Mouse (Mus musculus): ENCODE results near the gene Rnase4. TPM values are rescaled to one million over a fixed set of nuclear protein-coding genes. Genes with fewer than 3 reads are reported as not detected.
A peak's percentile ranks its signal among the peaks of the same experiment; 100 is the strongest.

Rnase4 gene
- polyA plus RNA-seq, 1 experiment from 2014 or later, result 40.5 TPM

DNA sequence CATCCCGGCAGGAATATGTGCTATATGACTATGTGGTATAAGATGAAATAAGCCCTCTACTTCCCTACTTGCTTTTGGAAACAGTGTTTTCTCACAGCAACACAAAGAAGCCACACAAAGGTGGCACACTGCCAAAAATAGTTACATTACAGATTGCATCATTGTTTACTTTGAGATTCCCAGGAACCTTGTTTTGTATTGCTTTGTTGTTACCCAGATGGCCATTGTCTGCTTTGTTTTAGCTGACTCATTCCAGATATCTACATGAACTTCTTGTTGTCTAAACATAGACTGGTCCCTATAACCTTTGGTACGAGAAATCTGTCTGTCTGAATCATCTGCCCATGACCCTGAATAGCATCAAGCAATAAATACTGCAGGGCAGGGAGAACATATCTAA lies 49.5 kb downstream of the Rnase4 start:
- Histone ChIP-seq H3K36me3 (no peaks in the 10 kb centered on the region), H3K4me1 (no peaks in the 10 kb centered on the region), H3K9ac (no peak overlapping the region), H3K27ac (no peak overlapping the region), H3K9me3 (replicated peaks) (no peaks in the 10 kb centered on the region), H3K4me3 (replicated peaks) (no peak overlapping the region), H3K4me2 (no peak overlapping the region), H3K27me3 (no peaks in the 10 kb centered on the region)
- WGBS, result 82% methylated on average over 2 of the region's 2 CpGs
- ATAC-seq (replicated peaks; ENCODE audit: low FRiP score), result no peak

DNA sequence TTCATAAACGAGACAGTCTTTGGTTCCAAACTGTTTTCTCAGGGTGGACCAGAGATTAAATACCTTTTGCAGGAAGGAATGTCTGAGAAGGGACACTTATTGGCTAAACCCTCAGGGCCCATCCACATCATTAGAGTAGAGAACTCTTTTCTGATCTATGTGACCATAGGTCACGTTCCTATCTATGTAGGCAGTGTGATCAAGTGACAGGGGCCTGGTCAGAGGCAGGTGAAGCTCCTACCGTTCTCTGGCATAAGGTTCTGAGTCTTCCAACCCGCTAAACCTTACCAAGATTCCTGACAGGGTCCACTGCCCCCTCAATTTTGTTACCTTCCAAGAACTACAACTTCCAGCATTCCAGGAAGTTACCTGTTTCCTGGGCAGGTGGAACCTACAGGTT lies 51.2 kb downstream of the Rnase4 start:
- H3K4me1 ChIP-seq, result no peaks in the 10 kb centered on the region
- H3K9ac ChIP-seq, result no peak overlapping the region
- H3K9me3 ChIP-seq (replicated peaks), result no peaks in the 10 kb centered on the region
- no peak overlapping the region for H3K4me3 ChIP-seq (replicated peaks)
- no peak overlapping the region for H3K4me2 ChIP-seq
- 90% methylated on average over 4 of the region's 4 CpGs for WGBS
- no peaks in the 10 kb centered on the region for H3K36me3 ChIP-seq
- no peaks in the 10 kb centered on the region for H3K27me3 ChIP-seq
- ATAC-seq (replicated peaks; ENCODE audit: low FRiP score), result no peak
- no peak overlapping the region for H3K27ac ChIP-seq

DNA sequence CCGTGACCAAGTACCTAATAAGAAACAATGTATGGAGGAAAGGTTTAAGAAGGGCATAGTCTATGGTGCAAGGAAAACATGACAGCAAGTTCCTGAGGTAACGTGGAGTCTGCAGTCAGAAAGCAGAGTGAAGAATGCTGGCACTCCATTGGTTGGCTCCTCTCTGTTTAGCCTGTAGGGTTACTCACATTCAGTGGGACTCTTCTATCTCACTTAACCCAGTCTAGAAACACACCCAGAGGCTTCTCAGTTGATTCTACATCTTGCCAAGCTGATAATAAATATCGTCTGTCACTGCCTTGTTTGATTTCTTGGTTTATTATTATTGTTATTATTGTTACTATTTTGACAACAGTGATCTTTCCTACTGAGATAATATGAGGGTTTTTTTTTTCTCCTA lies 51.7 kb downstream of the Rnase4 start:
- no peak overlapping the region for H3K4me2 ChIP-seq
- 82% methylated on average over 3 of the region's 3 CpGs for WGBS
- H3K4me3 ChIP-seq (replicated peaks), result no peak overlapping the region
- no peaks in the 10 kb centered on the region for H3K4me1 ChIP-seq
- no peaks in the 10 kb centered on the region for H3K36me3 ChIP-seq
- no peak for ATAC-seq (replicated peaks; ENCODE audit: low FRiP score)
- H3K27me3 ChIP-seq, result no peaks in the 10 kb centered on the region
- no peak overlapping the region for H3K27ac ChIP-seq
- no peak overlapping the region for H3K9ac ChIP-seq
- no peaks in the 10 kb centered on the region for H3K9me3 ChIP-seq (replicated peaks)

DNA sequence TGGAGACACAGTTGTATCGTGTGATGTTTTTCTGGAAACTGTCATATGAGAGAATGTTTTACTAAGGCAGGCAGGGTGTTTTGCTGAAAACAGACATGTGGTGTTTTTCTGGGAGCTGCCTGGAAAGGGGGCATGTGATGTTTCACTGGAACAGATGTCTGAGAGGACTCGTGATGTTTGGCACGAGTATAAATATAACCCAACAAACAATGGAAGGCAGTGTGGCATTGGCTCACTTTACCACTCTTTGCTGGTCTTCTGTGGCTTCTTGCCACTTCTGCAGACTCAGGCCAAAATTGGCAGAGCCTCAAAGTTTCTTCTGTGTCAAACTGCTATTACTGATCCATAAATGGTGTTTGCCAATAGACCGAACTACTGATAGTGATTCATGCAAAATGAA lies 52.4 kb downstream of the Rnase4 start:
- ATAC-seq (replicated peaks; ENCODE audit: low FRiP score), result no peak
- Histone ChIP-seq H3K4me3 (replicated peaks) (no peak overlapping the region), H3K27ac (no peak overlapping the region), H3K27me3 (no peaks in the 10 kb centered on the region), H3K4me1 (no peaks in the 10 kb centered on the region), H3K9me3 (replicated peaks) (no peaks in the 10 kb centered on the region), H3K36me3 (no peaks in the 10 kb centered on the region), H3K4me2 (no peak overlapping the region), H3K9ac (no peak overlapping the region)
- WGBS, result 67% methylated on average over 4 of the region's 4 CpGs

DNA sequence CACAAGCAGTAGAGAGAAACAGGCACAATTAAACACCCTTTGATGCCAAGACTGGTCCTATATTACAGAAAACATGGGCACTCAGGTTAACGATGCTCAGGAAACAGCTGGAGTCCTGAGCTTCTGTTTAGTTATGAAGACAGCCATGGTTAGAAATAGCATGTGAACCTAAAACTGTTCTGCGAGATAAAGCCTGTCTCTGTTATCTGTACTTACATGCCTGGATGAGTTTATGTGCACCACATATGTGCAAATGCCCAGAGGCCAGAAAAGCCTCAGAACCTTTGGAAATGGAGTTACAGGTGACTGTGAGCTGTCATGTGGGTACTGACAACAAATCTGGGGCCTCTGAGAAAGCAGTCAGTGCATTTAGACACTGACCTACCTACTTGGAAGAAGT lies 53.1 kb downstream of the Rnase4 start:
- Histone ChIP-seq H3K27ac (no peak overlapping the region), H3K36me3 (no peaks in the 10 kb centered on the region), H3K4me2 (no peak overlapping the region), H3K27me3 (no peaks in the 10 kb centered on the region), H3K4me3 (replicated peaks) (no peak overlapping the region), H3K4me1 (no peaks in the 10 kb centered on the region), H3K9me3 (replicated peaks) (no peaks in the 10 kb centered on the region), H3K9ac (no peak overlapping the region)
- 69% methylated on average over 2 of the region's 2 CpGs for WGBS
- ATAC-seq (replicated peaks; ENCODE audit: low FRiP score), result no peak

DNA sequence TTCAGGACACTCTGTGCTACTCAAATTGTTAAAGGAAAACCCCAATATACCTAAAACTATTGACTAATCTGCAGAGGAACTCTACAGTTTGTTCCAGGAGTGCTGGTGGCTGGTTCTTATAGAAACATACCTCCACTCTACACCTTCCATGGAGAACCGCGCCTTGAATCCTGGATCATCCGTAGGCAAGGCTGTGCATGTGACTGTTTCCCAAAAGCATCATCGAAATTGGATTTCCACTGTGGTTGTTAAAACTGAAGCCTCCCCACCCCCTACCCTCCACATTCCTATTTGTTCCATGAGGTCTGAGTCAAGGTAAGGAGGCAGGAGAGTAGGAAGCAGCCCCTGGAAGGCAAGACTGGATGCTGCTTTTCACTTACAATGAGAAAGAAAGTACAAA lies 53.6 kb downstream of the Rnase4 start:
- H3K36me3 ChIP-seq, result no peaks in the 10 kb centered on the region
- H3K27ac ChIP-seq, result no peak overlapping the region
- no peaks in the 10 kb centered on the region for H3K27me3 ChIP-seq
- no peak for ATAC-seq (replicated peaks; ENCODE audit: low FRiP score)
- H3K4me3 ChIP-seq (replicated peaks), result no peak overlapping the region
- WGBS, result 95% methylated on average over 4 of the region's 4 CpGs
- H3K4me1 ChIP-seq, result no peaks in the 10 kb centered on the region
- no peak overlapping the region for H3K4me2 ChIP-seq
- H3K9ac ChIP-seq, result no peak overlapping the region
- no peaks in the 10 kb centered on the region for H3K9me3 ChIP-seq (replicated peaks)

DNA sequence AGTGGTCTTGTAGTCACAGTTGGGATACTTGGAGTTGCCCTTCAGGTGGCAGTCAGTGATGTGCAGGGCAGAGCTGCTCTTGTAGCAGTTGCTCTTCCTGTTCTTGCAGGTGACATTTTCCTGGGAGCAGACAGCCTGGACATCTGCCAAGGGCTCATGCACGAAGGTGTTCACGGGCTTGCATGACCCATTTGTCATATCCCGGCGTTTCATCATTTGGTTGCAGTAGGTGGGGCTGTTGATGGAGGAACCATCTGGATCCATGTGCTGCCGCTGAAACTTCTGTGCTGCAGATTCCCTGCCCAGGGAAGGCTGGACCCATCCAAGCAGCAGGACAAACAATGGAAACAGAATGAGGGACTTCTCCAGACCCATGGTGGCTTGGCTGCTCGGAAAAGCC lies 54.6 kb downstream of the Rnase4 start:
- no peaks in the 10 kb centered on the region for H3K36me3 ChIP-seq
- H3K9ac ChIP-seq, result no peak overlapping the region
- no peaks in the 10 kb centered on the region for H3K9me3 ChIP-seq (replicated peaks)
- no peak overlapping the region for H3K4me2 ChIP-seq
- no peak overlapping the region for H3K27ac ChIP-seq
- H3K4me1 ChIP-seq, result no peaks in the 10 kb centered on the region
- no peak for ATAC-seq (replicated peaks; ENCODE audit: low FRiP score)
- no peak overlapping the region for H3K4me3 ChIP-seq (replicated peaks)
- H3K27me3 ChIP-seq, result no peaks in the 10 kb centered on the region
- WGBS, result 71% methylated on average over 6 of the region's 6 CpGs

DNA sequence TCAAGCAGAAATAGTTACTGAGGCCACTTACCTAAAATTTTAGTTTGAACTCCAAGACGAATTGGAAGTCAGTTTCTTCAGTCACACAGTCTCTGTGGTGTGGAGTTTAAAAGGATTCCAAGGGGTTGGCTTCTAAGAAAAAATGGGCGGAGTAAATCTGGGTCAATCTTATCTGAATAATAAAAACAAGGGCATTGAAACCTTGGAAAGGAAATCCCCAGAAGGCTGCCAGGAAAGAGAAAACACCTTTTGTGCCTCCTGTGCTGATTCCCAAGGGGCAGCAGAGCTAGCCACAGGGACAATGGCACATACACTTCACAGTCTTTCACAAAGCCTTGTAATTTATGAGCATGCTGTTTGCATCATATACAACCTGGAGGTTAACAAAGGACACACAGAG lies 55.8 kb downstream of the Rnase4 start, which contains the start of gene Rnase1:
Gene Rnase1, minus strand, starts transcription at position 101 of the 400 bp plus-strand sequence.
- Histone ChIP-seq H3K4me2 (no peak within 1 kb of the TSS), H3K27me3 (no peaks in the 10 kb centered on the region), H3K4me1 (no peaks in the 10 kb centered on the region), H3K36me3 (no peaks in the 10 kb centered on the region), H3K27ac (no peak within 1 kb of the TSS), H3K9me3 (replicated peaks) (no peaks in the 10 kb centered on the region), H3K9ac (no peak within 1 kb of the TSS), H3K4me3 (replicated peaks) (no peak within 1 kb of the TSS)
- WGBS, result 76% methylated on average over 2 of the region's 2 CpGs
- no peak for ATAC-seq (replicated peaks; ENCODE audit: low FRiP score)

DNA sequence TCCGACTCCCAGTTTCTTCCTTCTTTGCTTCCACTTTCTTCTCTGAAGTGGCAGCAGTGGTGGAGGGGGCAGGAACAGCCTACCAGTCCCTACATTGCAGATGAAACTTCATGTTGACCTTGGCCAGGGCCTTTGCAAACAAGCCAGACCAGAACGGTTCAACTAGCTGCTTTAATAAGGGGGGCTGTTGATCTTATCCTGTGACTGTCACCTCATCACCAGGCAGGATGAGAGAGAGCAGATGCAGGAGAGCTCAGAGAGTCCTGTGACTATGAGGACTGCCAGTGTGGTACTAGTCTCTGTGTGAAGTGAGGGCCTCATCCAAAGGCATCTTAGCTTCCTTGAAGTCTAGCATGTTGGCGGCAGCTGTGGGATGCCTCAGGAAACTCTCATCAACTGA lies 57.1 kb downstream of the Rnase4 start:
- Histone ChIP-seq H3K9me3 (replicated peaks) (no peaks in the 10 kb centered on the region), H3K9ac (no peak overlapping the region), H3K4me2 (no peak overlapping the region), H3K27ac (no peak overlapping the region), H3K4me1 (no peaks in the 10 kb centered on the region), H3K36me3 (no peaks in the 10 kb centered on the region), H3K27me3 (no peaks in the 10 kb centered on the region), H3K4me3 (replicated peaks) (no peak overlapping the region)
- ATAC-seq (replicated peaks; ENCODE audit: low FRiP score), result no peak
- 70% methylated on average over 3 of the region's 3 CpGs for WGBS

DNA sequence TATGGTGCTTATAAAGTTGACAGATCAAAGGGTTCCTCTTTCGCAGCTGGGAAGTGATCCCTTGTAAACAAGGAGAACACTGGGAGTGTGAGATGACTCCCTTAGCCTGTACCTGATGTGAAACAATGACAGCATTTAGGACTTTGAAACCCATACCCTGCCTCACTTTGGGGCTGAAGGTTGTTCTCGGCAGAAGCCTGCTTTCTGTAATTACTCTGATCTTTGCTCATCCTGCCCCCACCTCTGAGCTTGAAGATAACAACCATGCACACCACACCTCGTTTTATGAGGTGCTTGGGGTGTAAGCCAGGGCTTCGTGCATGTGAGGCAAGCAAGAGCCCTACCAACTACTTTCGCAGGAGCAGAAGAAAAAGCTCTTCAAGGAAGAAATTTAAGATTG lies 58.3 kb downstream of the Rnase4 start:
- H3K4me3 ChIP-seq (replicated peaks), result no peak overlapping the region
- no peak overlapping the region for H3K4me2 ChIP-seq
- no peak overlapping the region for H3K9ac ChIP-seq
- no peaks in the 10 kb centered on the region for H3K9me3 ChIP-seq (replicated peaks)
- peak; percentile 52 for ATAC-seq (replicated peaks; ENCODE audit: low FRiP score)
- no peaks in the 10 kb centered on the region for H3K4me1 ChIP-seq
- WGBS, result 26% methylated on average over 5 of the region's 5 CpGs
- H3K27ac ChIP-seq, result no peak overlapping the region
- no peaks in the 10 kb centered on the region for H3K27me3 ChIP-seq
- no peaks in the 10 kb centered on the region for H3K36me3 ChIP-seq

DNA sequence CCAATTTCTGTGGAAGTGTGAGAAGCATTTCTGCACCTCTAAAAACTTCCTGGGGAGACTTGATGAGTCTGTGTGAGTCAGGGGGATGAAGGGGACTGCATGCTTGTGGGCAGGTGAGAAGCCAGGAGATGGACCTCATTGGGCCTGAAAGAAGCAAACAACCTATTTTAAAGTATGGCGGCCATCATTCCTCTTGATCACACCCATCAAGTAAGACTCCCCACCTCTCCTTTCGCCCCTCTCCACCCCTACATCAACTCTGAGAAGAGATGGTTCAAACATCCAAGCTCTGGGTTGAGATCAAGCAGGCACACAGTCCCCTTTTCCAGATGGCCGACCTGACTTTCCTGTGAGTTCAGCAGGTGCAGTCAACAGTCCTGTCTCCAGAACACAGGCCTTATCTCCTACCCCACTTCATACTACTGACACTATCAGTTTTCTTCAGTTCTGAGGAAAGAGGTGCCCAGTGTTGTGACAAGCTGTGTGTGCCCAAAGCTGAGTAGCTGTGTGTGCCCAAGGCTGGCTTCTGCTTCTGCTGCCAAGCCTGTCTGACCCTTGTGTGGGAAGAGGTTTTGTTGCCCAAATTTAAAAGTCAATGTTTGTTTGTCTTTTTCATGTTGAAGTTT lies 59.4 kb downstream of the Rnase4 start:
- no peak for ATAC-seq (replicated peaks; ENCODE audit: low FRiP score)
- Histone ChIP-seq H3K27me3 (no peaks in the 10 kb centered on the region), H3K4me2 (no peak overlapping the region), H3K9me3 (replicated peaks) (no peaks in the 10 kb centered on the region), H3K4me1 (no peaks in the 10 kb centered on the region), H3K36me3 (no peaks in the 10 kb centered on the region), H3K27ac (no peak overlapping the region), H3K9ac (no peak overlapping the region), H3K4me3 (replicated peaks) (no peak overlapping the region)
- WGBS, result 85% methylated on average over 3 of the region's 3 CpGs

DNA sequence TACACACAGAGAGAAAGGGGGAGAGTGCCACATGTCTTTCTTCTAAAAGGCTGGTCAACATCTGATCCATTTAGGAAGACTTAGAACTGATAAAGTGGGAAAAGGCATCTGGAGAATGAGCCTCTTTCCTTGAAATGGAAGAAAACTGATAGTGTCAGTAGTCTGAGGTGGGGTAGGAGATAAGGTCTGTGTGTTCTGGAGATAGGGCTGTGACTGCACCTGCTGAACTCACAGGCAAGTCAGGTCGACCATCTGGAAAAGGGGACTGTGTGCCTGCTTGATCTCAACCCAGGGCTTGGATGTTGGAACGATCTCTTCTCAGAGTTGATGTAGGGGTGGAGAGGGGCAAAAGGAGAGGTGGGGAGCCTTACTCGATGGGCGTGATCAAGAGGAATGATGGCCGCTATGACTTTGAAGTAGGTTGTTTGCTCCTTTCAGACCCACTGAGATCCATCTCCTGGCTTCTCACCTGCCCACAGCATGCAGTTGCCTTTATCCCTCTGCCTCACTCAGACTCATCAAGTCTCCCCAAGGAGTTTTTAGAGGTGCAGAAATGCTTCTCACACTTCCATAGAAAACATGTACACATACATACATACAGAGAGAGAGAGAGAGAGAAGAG lies 61.5 kb downstream of the Rnase4 start:
- ATAC-seq (replicated peaks; ENCODE audit: low FRiP score), result no peak
- H3K4me1 ChIP-seq, result 0 out of 2 replicates have a peak, but pooled peaks cover 10% of the 10 kb centered on the region
- no peak overlapping the region for H3K4me2 ChIP-seq
- H3K9ac ChIP-seq, result no peak overlapping the region
- no peaks in the 10 kb centered on the region for H3K36me3 ChIP-seq
- no peak overlapping the region for H3K4me3 ChIP-seq (replicated peaks)
- H3K27ac ChIP-seq, result no peak overlapping the region
- H3K27me3 ChIP-seq, result no peaks in the 10 kb centered on the region
- 76% methylated on average over 5 of the region's 5 CpGs for WGBS
- H3K9me3 ChIP-seq (replicated peaks), result no peaks in the 10 kb centered on the region
